Mouse (Mus musculus) heart, adult 2 months (tissue): ENCODE results near the gene Galt.

ENCODE experiments used
- CTCF ChIP-seq: fragments of 200-600 bp; IDR thresholded peaks from 2 replicates; pipeline ENCODE4 v1.8.1; 2022; ENCODE audit warnings: antibody characterized with exemption, mild to moderate bottlenecking, moderate library complexity
- EP300 ChIP-seq: fragments of 200-500 bp; IDR thresholded peaks from 2 replicates; pipeline ENCODE4 v1.6.1; 2011; ENCODE audit warnings: low read depth, low read length, control low read depth; ENCODE audit not compliant: insufficient read depth
- POLR2A ChIP-seq: fragments of 200-500 bp; IDR thresholded peaks from 2 replicates; pipeline ENCODE4 v1.6.1; 2011; ENCODE audit warnings: mild to moderate bottlenecking, low read depth, low read length, control low read depth; ENCODE audit not compliant: insufficient read depth

GRCm38 (mm10) chr4:41758701-41759100 lies 3.7 kb downstream of the Galt start:
- TF ChIP-seq CTCF (no peak), POLR2A (no peak), EP300 (no peak)
